Mouse (Mus musculus): ENCODE measurements around the gene Scly.

DNA sequence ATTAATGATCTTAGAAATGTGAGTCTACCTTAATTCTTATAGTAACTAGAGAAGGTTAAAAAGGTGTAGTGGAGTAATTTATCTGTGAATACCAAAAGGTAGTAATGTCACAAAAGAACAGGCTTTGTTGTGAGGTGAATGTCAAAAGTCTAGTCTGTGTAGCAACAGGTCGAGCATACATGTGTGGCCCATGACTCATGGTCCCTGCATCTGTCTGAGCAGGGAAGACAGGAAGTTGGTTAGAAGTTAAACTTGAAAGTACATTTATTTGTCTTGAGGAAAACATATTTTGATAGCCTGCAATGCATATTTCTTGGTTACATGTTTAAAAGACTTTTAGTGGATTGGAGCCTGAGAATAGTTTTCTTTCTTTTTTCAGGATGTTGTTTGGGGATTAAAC lies 19.0 kb upstream of the Scly start:
- TF ChIP-seq POLR2A (IDR thresholded peaks at IDR 0.05; ENCODE audit: low read depth, low read length) (no peak), CTCF (IDR thresholded peaks at IDR 0.05; ENCODE audit: extremely low read depth, insufficient read length, insufficient replicate concordance, low read depth, low read length) (no peak)

Measured in small intestine, adult 2 months (tissue).